Mouse (Mus musculus): Measurements from ENCODE around the gene Irf4. TPM values are rescaled to one million over a fixed set of nuclear protein-coding genes. Genes with fewer than 3 reads are reported as not detected.

Gene Irf4
- polyA plus RNA-seq, 1 experiment from 2014 or later, result 0.03 TPM

DNA sequence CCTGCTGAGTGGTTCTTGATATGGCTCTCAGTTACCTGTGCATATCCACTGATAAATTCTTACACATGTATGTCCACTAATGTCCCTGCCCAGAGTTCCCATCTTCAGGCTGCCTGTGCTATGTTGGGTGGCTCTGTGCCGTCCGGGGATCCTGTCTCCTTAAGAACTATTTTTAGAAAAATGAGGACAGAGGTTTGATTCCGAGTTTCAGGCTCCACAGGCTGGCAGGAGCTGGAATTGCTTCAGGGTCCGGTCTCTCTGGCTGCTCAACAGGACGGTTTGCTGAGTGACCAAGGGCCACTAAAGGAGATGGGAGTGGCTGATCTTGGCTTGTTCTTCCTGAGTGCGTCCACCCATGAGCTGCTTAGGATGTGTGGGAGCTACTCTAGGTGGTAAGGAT is 19.8 kb upstream of the Irf4 start:
- no peak overlapping the region for H3K4me3 ChIP-seq (ENCODE audit: low read depth, low read length)
- no peaks in the 10 kb centered on the region for H3K36me3 ChIP-seq (ENCODE audit: control insufficient read depth, insufficient read depth, low read length)
- H3K4me2 ChIP-seq, result no peak overlapping the region
- peaks cover 4% of the 10 kb centered on the region; the same call in 1 of the 2 replicates for H3K4me1 ChIP-seq (ENCODE audit: control insufficient read depth, insufficient read depth, low read length)
- no peaks in the 10 kb centered on the region for H3K27me3 ChIP-seq (ENCODE audit: control insufficient read depth, insufficient read depth, low read length)
- H3K27ac ChIP-seq (ENCODE audit: low read depth, low read length), result no peak overlapping the region
- WGBS (ENCODE audit: insufficient replicate concordance), result 20% methylated on average over 6 of the region's 6 CpGs
- ATAC-seq (replicated peaks; ENCODE audit: insufficient number of reproducible peaks, low FRiP score, low TSS enrichment), result no peak; the same call in 1 of the 2 replicates
- no peaks in the 10 kb centered on the region for H3K9me3 ChIP-seq (replicated peaks; ENCODE audit: control insufficient read depth, low read length)
- H3K9ac ChIP-seq (ENCODE audit: low read depth, low read length), result no peak overlapping the region

DNA sequence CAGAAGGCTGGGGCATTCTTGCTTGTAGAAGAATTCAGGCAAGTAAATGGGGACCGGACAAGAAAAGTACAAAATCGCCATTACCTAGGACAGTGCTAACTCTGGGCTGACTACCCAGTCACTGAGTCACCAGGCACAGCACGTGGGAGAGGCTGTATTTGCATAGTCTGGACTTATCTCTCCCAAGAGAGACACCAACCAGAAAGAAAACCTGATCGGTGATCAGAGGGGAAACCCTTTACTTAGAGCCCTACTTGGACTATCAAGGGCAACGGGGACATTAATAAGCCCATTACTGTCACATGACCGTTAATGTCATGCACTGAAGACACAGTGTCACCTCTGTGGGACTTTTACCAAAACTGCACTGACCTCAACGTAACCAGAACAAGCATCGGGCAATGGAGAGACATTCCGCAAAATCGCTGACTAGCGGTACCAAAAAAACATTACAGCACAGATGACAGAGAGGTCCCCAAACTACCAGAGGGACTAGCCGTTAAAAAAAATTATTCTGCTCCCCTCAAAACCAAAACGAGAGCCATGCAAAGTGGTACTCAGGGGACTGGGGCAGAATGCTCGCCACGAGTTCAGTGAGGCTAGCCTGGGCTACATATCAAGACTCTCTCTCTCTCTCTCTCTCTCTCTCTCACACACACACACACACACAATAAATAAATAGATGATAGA is 18.8 kb upstream of the Irf4 start:
- ATAC-seq (replicated peaks; ENCODE audit: insufficient number of reproducible peaks, low FRiP score, low TSS enrichment), result no peak

DNA sequence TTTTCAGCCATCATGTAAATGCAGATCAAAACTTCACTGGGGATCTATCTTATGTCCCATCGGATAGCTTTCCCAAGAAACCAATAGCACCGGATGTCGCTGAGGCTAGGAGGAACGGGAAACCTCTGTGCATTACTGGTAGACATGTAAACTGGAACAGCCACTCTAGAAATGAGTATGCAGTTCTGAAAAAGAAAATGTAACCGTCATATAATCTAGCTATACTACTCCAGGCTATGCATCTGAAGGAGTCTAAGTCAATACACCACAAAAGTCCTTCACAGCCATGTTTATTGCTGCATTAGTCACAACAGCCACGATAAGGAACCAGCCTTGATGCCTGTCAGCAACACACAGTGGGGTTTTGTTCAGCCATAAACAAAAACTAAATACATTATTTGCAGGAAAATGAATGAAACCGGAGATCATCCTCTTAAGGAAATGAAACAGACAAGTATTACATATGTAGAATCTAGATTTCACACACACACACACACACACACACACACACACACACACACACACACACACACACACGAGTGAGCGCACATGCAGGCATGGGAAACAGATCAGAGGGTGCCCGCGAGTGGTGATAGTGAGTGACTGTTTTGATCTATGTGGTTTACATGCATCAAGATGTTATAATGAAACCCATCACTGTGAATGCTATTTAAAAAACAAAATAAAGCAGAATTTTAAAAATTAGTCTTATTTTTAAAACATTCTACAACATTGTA is 16.1 kb upstream of the Irf4 start:
- H3K36me3 ChIP-seq (ENCODE audit: control insufficient read depth, insufficient read depth, low read length), result no peaks in the 10 kb centered on the region
- no peaks in the 10 kb centered on the region for H3K9me3 ChIP-seq (replicated peaks; ENCODE audit: control insufficient read depth, low read length)
- no peak overlapping the region for H3K4me3 ChIP-seq (ENCODE audit: low read depth, low read length)
- H3K4me2 ChIP-seq, result no peak overlapping the region
- H3K4me1 ChIP-seq (ENCODE audit: control insufficient read depth, insufficient read depth, low read length), result peaks cover 4% of the 10 kb centered on the region; the same call in 1 of the 2 replicates
- no peak overlapping the region for H3K27ac ChIP-seq (ENCODE audit: low read depth, low read length)
- 80% methylated on average over 11 of the region's 11 CpGs for WGBS (ENCODE audit: insufficient replicate concordance)
- H3K27me3 ChIP-seq (ENCODE audit: control insufficient read depth, insufficient read depth, low read length), result no peaks in the 10 kb centered on the region
- no peak for ATAC-seq (replicated peaks; ENCODE audit: insufficient number of reproducible peaks, low FRiP score, low TSS enrichment)
- no peak overlapping the region for H3K9ac ChIP-seq (ENCODE audit: low read depth, low read length)

More for the DNA sequence above, 18.8 kb upstream of the Irf4 start:
- Histone ChIP-seq H3K27ac (ENCODE audit: low read depth, low read length) (no peak overlapping the region), H3K4me3 (ENCODE audit: low read depth, low read length) (no peak overlapping the region), H3K9me3 (replicated peaks; ENCODE audit: control insufficient read depth, low read length) (no peaks in the 10 kb centered on the region), H3K4me1 (ENCODE audit: control insufficient read depth, insufficient read depth, low read length) (peaks cover 4% of the 10 kb centered on the region; the same call in 1 of the 2 replicates), H3K4me2 (no peak overlapping the region), H3K36me3 (ENCODE audit: control insufficient read depth, insufficient read depth, low read length) (no peaks in the 10 kb centered on the region), H3K27me3 (ENCODE audit: control insufficient read depth, insufficient read depth, low read length) (no peaks in the 10 kb centered on the region), H3K9ac (ENCODE audit: low read depth, low read length) (no peak overlapping the region)
- 78% methylated on average over 15 of the region's 15 CpGs for WGBS (ENCODE audit: insufficient replicate concordance)

DNA sequence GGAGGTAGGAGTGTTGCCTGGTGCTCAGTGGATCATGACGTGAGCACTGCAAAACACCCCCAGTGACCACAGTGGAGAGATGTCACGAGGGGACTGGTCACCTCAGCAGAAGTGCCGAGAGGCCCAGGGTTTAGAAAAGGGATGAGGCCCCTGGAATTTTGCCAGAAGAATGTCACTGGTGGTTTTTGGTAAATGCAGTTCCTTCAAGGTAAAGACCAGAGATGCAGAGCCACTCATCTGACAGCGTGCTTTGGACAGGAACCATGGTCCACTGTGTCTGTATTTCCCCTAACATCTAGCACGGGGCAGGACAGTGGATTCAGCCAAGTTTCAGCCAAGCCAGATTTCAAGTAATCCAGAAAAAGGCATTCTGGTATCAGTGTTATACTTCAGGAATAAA is 12.3 kb upstream of the Irf4 start:
- Histone ChIP-seq H3K9me3 (replicated peaks; ENCODE audit: control insufficient read depth, low read length) (no peaks in the 10 kb centered on the region), H3K4me3 (ENCODE audit: low read depth, low read length) (no peak overlapping the region), H3K27ac (ENCODE audit: low read depth, low read length) (no peak overlapping the region), H3K4me2 (no peak overlapping the region), H3K27me3 (ENCODE audit: control insufficient read depth, insufficient read depth, low read length) (0 out of 2 replicates have a peak, but pooled peaks cover 2% of the 10 kb centered on the region), H3K9ac (ENCODE audit: low read depth, low read length) (no peak overlapping the region), H3K36me3 (ENCODE audit: control insufficient read depth, insufficient read depth, low read length) (no peaks in the 10 kb centered on the region), H3K4me1 (ENCODE audit: control insufficient read depth, insufficient read depth, low read length) (no peaks in the 10 kb centered on the region)
- 73% methylated on average over 5 of the region's 5 CpGs for WGBS (ENCODE audit: insufficient replicate concordance)
- ATAC-seq (replicated peaks; ENCODE audit: insufficient number of reproducible peaks, low FRiP score, low TSS enrichment), result no peak

DNA sequence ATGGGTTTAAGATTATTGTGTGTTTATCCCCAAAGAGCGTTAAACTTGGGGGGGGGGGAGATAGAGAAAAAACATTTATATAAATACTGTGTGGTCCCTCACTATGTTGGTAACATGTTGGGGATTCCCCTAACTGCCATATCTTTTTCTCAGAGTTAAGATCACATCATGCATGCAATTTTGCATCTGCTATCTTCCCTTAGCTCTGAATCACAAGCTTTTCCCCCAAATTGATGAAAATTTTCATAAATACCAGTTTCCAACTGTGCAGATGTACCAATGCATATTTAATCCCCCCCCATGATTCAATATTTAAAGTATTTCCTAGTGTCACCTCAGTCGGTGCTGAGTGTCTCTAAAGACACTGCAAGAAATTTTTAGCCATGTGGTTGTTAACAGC is 11.8 kb upstream of the Irf4 start:
- Histone ChIP-seq H3K4me1 (ENCODE audit: control insufficient read depth, insufficient read depth, low read length) (no peaks in the 10 kb centered on the region), H3K4me2 (no peak overlapping the region), H3K9ac (ENCODE audit: low read depth, low read length) (no peak overlapping the region), H3K4me3 (ENCODE audit: low read depth, low read length) (no peak overlapping the region), H3K9me3 (replicated peaks; ENCODE audit: control insufficient read depth, low read length) (no peaks in the 10 kb centered on the region), H3K36me3 (ENCODE audit: control insufficient read depth, insufficient read depth, low read length) (no peaks in the 10 kb centered on the region), H3K27ac (ENCODE audit: low read depth, low read length) (no peak overlapping the region), H3K27me3 (ENCODE audit: control insufficient read depth, insufficient read depth, low read length) (0 out of 2 replicates have a peak, but pooled peaks cover 2% of the 10 kb centered on the region)
- WGBS (ENCODE audit: insufficient replicate concordance), result 79% methylated on average over 2 of the region's 2 CpGs
- no peak for ATAC-seq (replicated peaks; ENCODE audit: insufficient number of reproducible peaks, low FRiP score, low TSS enrichment)

DNA sequence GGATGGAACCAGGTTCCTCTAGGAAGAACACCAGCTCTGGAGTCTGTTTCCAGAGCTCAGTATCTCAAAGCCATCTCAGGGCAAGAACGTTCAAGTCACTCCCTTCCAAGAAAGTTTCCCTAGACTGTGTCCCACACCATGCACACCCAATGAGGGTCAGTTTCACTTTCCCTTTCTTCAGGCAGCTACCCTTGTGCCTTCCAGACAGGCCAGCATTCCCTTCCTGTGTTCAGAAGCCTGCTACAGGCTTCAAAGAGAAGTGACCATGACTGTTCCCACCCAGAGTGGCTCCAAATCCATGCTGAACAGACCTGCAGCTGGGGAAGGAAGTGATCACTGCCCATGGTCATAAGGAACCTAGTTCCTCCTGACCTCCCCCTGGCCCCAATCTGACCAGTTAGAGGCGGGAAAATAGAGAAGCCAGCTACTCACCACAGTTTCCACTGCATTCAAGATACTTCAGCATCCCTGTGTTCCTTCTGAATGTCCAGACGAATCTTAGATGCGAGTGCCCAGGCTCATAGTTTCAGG is 10.7 kb upstream of the Irf4 start:
- no peaks in the 10 kb centered on the region for H3K36me3 ChIP-seq (ENCODE audit: control insufficient read depth, insufficient read depth, low read length)
- no peak for ATAC-seq (replicated peaks; ENCODE audit: insufficient number of reproducible peaks, low FRiP score, low TSS enrichment)
- 74% methylated on average over 4 of the region's 4 CpGs for WGBS (ENCODE audit: insufficient replicate concordance)

DNA sequence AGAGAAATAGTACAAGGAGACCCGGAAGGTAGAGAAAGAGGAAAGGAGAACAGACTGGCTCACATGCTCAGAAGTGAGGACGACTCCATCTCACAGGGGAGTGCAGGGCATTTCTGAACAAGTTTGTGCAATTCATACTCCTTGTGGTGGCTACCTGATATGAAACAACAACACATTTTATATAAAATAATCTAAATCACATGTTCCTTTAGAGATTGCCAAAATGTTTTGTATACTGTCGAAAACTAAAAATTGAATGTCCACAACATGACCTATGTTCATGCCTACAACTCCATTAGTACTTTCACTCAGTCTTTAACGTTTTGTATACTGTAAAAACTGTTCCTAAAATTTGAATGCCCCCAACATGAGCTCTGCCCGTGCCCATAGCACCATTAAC is 7.9 kb upstream of the Irf4 start:
- Histone ChIP-seq H3K4me2 (no peak overlapping the region), H3K27ac (ENCODE audit: low read depth, low read length) (no peak overlapping the region), H3K9me3 (replicated peaks; ENCODE audit: control insufficient read depth, low read length) (no peaks in the 10 kb centered on the region), H3K36me3 (ENCODE audit: control insufficient read depth, insufficient read depth, low read length) (no peaks in the 10 kb centered on the region), H3K9ac (ENCODE audit: low read depth, low read length) (no peak overlapping the region), H3K27me3 (ENCODE audit: control insufficient read depth, insufficient read depth, low read length) (0 out of 2 replicates have a peak, but pooled peaks cover 2% of the 10 kb centered on the region), H3K4me3 (ENCODE audit: low read depth, low read length) (no peak overlapping the region), H3K4me1 (ENCODE audit: control insufficient read depth, insufficient read depth, low read length) (no peaks in the 10 kb centered on the region)
- 69% methylated on average over 5 of the region's 5 CpGs for WGBS (ENCODE audit: insufficient replicate concordance)
- no peak for ATAC-seq (replicated peaks; ENCODE audit: insufficient number of reproducible peaks, low FRiP score, low TSS enrichment)

More for the DNA sequence above, 10.7 kb upstream of the Irf4 start:
- no peaks in the 10 kb centered on the region for H3K9me3 ChIP-seq (replicated peaks; ENCODE audit: control insufficient read depth, low read length)
- no peak overlapping the region for H3K4me2 ChIP-seq
- no peak overlapping the region for H3K4me3 ChIP-seq (ENCODE audit: low read depth, low read length)
- no peak overlapping the region for H3K27ac ChIP-seq (ENCODE audit: low read depth, low read length)
- H3K27me3 ChIP-seq (ENCODE audit: control insufficient read depth, insufficient read depth, low read length), result 0 out of 2 replicates have a peak, but pooled peaks cover 2% of the 10 kb centered on the region
- no peaks in the 10 kb centered on the region for H3K4me1 ChIP-seq (ENCODE audit: control insufficient read depth, insufficient read depth, low read length)
- no peak overlapping the region for H3K9ac ChIP-seq (ENCODE audit: low read depth, low read length)

DNA sequence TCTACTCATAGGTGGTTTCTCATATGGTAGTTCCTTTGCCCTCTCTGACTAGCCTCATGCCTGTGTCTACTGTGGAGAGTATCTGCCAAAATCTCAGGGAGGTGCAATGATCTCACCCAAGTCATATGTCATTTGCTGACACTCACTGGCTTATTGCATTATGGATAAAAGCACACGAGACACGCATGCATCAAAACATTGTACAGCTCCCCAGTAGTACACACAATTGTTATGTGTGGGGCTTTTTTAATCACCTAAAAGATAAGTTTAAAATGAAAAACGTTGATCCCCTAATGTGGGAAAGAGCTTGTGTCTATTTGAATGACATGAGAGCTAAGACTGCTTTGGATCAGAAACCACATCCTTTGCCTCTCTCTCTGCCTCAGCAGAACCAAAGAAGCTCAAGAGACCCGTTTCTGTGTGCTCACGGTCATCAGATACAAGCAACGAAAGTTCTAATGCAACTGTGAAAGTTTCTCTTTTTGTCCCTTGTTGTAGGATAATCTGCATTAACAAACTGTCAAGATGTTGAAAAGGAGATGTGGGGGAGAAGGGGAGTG is 6.5 kb upstream of the Irf4 start:
- Histone ChIP-seq H3K27me3 (ENCODE audit: control insufficient read depth, insufficient read depth, low read length) (peaks cover 6% of the 10 kb centered on the region; the same call in 1 of the 2 replicates), H3K9ac (ENCODE audit: low read depth, low read length) (no peak overlapping the region), H3K9me3 (replicated peaks; ENCODE audit: control insufficient read depth, low read length) (no peaks in the 10 kb centered on the region), H3K4me2 (no peak overlapping the region), H3K4me3 (ENCODE audit: low read depth, low read length) (no peak overlapping the region), H3K36me3 (ENCODE audit: control insufficient read depth, insufficient read depth, low read length) (no peaks in the 10 kb centered on the region), H3K4me1 (ENCODE audit: control insufficient read depth, insufficient read depth, low read length) (no peaks in the 10 kb centered on the region), H3K27ac (ENCODE audit: low read depth, low read length) (no peak overlapping the region)
- 72% methylated on average over 6 of the region's 6 CpGs for WGBS (ENCODE audit: insufficient replicate concordance)
- no peak for ATAC-seq (replicated peaks; ENCODE audit: insufficient number of reproducible peaks, low FRiP score, low TSS enrichment)
